Mouse (Mus musculus): ENCODE measurements at regions not wholly inside any gene's neighbourhood (a gene's known extent, or its start where the extent isn't known, plus 50 kb on each side); places are given as distances from the start of the nearest gene placed in this dataset.

DNA sequence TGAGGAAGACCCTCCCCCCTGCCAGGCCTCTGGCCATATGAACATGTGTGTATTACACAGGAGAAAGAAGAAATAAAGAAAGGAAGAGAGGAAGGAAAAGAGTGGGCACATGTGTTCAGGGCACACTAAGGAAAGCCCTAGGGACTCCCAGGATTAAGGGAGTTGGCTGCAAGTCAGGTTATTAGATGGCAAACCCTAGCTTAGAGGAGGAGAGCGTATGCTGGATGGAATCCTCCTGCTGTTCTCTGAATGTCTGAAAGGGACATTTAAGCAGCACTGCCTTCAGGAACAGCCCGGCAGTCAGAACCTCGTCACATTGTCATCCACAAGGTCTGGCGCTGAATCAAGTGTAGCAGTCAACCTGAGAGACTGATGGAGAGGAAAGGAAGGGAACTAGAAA, 98.1 kb upstream of the Ppp1r26 start:
- no peak for TF ChIP-seq CTCF (conservative IDR thresholded peaks at IDR 0.05 in 1 of 2, IDR thresholded peaks at IDR 0.05 in 1 of 2; ENCODE audit: low read depth in 2 of 2, low read length in 2 of 2)
- no peak for TF ChIP-seq POLR2A (IDR thresholded peaks at IDR 0.05; ENCODE audit: low read depth, low read length)
- TF ChIP-seq MEF2A (IDR thresholded peaks at IDR 0.05; ENCODE audit: borderline replicate concordance, low read depth, low read length): no peak
- TF ChIP-seq MYC (IDR thresholded peaks at IDR 0.05; ENCODE audit: low read depth, low read length): no peak
- TF ChIP-seq EP300 (IDR thresholded peaks at IDR 0.05; ENCODE audit: low read length): no peak
- no peak for TF ChIP-seq POLR2AphosphoS2 (IDR thresholded peaks at IDR 0.05; ENCODE audit: low read depth, low read length)
- no peak for TF ChIP-seq ZC3H11A (IDR thresholded peaks at IDR 0.05; ENCODE audit: low read depth, low read length)
- TF ChIP-seq RAD21 (IDR thresholded peaks at IDR 0.05; ENCODE audit: low read depth, low read length): no peak
- no peak for TF ChIP-seq JUN (IDR thresholded peaks at IDR 0.05; ENCODE audit: insufficient read depth, low read depth, low read length)
- TF ChIP-seq ZNF384 (IDR thresholded peaks at IDR 0.05; ENCODE audit: low read depth, low read length): no peak
- TF ChIP-seq TBP (conservative IDR thresholded peaks at IDR 0.05; ENCODE audit: low read depth, low read length): no peak
- no peak for TF ChIP-seq JUND (conservative IDR thresholded peaks at IDR 0.05; ENCODE audit: low read depth, low read length)
- no peak for TF ChIP-seq ZMIZ1 (IDR thresholded peaks at IDR 0.05; ENCODE audit: low read depth, low read length)
